Mouse (Mus musculus) embryonic stem cell, embryonic (primary cell): ENCODE data around the gene Minos1.

Experiments
- CTCF ChIA-PET, 4 experiments: fragments of 300-600 bp in 2 of 4; fragments of 350-600 bp in 2 of 4; sonication (Branson Sonifier 250); formaldehyde crosslinking; loops; one replicate each; lab custom pipeline; 2022; ENCODE audit warnings: inconsistent platforms in 2 of 4; lab: Charles Lee
- POLR2A ChIA-PET, 4 experiments: fragments of 300-600 bp in 2 of 4; fragments of 350-600 bp in 2 of 4; sonication (Branson Sonifier 250); formaldehyde crosslinking; loops; one replicate each; lab custom pipeline; 2022; ENCODE audit warnings: antibody characterized with exemption in 4 of 4, inconsistent platforms in 1 of 4; lab: Charles Lee

The Minos1 gene

DNA sequence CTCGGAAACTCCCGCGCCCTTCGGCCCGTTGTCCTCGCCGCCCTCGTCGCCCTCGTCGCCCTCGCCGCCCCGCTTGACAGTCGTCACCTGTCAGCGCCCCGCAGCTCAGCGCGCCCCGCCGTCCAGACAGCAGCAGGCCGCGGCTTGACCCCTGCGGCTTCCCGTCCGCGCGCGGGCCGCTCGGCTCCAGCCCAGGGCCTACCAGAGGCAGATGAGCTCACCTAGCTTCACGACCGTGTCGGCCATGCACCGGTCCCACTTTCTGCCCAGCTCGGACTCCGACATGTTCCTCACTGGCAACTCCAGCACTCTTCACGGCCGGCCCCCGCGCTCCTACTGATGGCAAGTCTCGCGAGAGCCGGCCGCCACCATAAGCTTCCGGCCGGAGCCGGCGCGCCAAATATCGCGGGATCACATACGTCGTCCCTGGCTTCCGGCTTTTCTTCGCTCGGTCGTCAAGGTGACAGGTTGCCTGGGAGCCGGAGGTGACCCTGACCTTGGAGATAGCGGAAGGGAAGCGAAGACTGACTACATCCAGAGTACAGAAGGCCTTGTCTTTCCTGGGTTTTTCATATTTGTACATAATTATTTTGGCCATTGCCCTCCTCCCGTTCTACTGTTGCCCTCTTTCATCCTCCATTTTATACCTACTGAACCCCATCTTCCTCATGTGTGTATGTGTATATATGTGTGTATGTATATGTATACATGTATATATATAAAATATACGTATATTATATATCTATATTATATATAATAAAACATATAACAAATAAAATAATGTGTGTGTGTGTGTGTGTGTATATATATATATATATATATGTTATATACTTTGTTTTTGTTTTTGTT, at the start of gene Minos1:
Minos1 (minus strand) TSS at position 413 of the 849 bp plus-strand sequence.
- POLR2A ChIA-PET, result interaction anchor here in 3 of 4 experiments (0.5 to 2.8 kb wide), 64 partner anchors 8 to 1956 kb away, joined by 3 to 17 read pairs (median 4); partner anchors contain the start of genes Akr7a5 (in 3 of the 3), Pqlc2 (in 3 of the 3) and Capzb (in 2 of the 3)
- CTCF ChIA-PET, result interaction anchor here (0.6 to 2.2 kb wide), 15 partner anchors 12 to 275 kb away, joined by 3 to 6 read pairs (median 3); partner anchors contain the start of gene Otud3 (in 1 of the 4)

DNA sequence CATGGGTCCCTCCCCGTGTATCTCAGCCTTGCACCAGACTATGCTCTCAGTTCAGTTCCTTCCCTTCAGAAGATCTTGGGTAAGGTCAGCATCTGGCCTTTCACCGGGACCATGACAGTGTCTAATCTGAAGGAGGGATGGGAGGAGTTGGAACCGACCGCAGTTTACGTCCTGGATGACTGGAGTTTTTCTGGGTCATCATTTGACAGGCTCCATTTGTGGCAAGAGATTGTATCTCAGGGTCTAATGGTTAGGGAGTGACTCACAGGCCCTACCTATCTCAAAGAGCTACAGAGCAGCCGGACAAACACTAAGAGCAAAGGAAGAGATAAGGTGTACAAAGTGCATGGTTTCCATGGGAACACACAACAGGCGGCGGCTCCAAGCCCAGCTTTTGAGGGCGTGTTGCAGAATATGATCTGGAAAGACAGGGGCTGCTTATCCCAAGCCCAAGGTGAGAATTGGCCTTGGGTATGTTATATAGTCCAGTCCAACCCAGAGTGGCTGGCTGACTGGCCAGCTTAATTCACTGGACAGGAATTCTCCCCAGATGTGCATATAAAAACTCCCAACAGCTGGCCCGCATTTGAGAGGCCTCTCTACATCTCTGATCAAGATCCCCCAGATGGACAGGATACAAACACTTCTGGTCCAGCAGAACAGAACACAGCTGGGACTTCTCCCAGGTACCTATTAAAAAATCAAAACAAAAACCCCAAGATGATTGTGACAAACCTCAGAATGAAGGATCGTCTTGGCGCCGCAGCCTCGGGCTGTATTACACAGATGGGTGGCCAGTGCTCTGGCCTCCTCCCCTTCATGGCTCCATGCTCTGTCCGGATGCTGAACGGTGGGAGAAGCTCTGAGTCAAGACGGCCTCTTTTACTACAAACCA, 49.1 kb upstream of the Minos1 start:
- CTCF ChIA-PET, result interaction anchor here in 2 of 4 experiments (0.6 to 0.9 kb wide), 3 partner anchors 18 to 151 kb away, joined by 3 to 6 read pairs (median 4); no protein-coding TSS in a partner anchor
- POLR2A ChIA-PET, result interaction anchor here in 1 of 4 experiments (3.6 kb wide), 1 partner anchor 18 kb away, joined by 17 read pairs; no protein-coding TSS in a partner anchor

DNA sequence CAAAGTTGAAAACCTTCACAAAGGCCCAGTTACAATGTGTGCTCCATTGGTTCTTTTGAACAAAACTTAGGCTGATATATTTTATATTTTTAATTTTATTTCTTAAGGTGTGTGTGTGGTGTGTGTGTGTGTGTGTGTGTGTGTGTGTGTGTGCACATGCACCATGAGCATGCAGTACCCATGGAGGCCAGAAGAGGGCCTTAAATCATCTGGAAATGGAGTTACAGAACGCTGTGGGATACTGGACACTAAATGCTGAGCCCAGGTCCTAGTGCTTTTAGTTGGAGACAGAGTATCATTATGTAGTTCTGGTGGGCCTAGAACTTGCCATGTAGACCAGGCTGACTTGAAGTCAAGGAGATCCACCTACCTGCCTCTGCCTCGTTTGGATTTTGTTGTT, 48.3 kb upstream of the Minos1 start:
- ChIA-PET CTCF (no interaction called here), POLR2A (interaction anchor here in 1 of 4 experiments (1.4 kb wide), 1 partner anchor 13 kb away, joined by 5 read pairs; the partner anchor contains the start of gene Capzb)

DNA sequence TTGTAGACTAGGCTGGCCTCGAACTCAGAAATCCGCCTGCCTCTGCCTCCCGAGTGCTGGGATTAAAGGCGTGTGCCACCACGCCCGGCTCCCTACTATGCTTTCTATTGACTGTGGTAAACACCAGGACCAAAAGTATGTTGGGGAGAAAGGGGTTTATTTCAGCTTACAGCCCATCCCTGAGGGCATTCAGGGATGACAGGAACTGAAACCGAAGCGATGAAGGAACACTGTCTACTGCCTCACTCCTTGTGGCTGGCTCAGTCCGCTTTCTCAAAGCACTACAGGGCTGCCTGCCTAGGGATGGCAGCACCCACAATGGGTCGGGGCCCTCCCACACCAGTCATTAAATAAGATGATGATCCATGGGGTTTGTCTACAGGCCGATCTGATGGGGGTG, 47.5 kb upstream of the Minos1 start:
- ChIA-PET POLR2A (interaction anchor here in 2 of 4 experiments (0.8 to 1.4 kb wide), 6 partner anchors 11 to 61 kb away, joined by 3 to 5 read pairs (median 4); partner anchors contain the start of gene Capzb (in 1 of the 2)), CTCF (interaction anchor here (0.5 to 1.7 kb wide), 11 partner anchors 9 to 1349 kb away, joined by 3 to 9 read pairs (median 3); partner anchors contain the start of genes Capzb (in 1 of the 4) and Minos1 (in 1 of the 4))

DNA sequence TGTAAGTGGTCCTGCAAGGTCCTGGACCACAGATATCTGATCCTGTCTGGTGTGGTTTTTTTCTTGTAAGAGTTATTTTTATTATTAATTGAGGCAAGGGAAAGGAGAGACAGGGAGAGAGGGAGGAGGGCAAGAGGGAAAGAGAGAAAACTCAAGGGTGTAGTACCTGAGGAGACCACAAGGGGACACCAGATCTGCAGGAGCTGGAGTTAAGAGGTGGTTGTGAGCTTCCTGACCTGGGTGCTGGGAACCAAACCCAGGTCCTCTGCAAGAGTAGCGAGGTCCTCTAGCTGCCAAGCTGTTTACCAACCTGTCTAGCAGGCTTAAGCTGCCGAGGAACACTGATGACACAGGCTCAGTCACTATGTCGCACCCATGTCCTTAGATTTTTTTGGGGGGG, 47.0 kb upstream of the Minos1 start:
- ChIA-PET CTCF (interaction anchor here (0.5 to 1.7 kb wide), 14 partner anchors 8 to 1168 kb away, joined by 3 to 9 read pairs (median 4); partner anchors contain the start of genes Capzb (in 1 of the 4) and Minos1 (in 1 of the 4)), POLR2A (interaction anchor here in 2 of 4 experiments (0.6 to 1.4 kb wide), 7 partner anchors 11 to 313 kb away, joined by 3 to 5 read pairs (median 3); partner anchors contain the start of gene Capzb (in 1 of the 2))

DNA sequence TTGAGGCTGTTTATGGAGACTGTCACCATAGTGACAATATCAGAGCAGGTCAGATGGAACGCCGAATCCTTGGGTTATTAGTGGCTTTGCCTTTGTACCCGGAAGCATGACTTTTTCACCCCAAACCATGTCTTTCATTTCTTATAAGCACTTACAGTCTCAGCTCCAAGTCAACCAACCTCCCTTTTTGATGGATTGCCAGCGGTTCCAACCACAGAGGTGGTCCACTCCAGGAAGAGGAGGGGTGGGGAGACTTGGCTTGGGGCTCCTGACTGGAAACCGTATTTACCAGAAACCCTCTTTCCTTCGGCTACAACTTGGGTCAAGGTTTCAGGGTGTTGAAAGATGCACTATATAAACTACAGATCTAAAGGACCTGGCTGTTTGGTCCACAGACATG, 45.1 kb upstream of the Minos1 start:
- ChIA-PET CTCF (no interaction called here), POLR2A (no interaction called here)

DNA sequence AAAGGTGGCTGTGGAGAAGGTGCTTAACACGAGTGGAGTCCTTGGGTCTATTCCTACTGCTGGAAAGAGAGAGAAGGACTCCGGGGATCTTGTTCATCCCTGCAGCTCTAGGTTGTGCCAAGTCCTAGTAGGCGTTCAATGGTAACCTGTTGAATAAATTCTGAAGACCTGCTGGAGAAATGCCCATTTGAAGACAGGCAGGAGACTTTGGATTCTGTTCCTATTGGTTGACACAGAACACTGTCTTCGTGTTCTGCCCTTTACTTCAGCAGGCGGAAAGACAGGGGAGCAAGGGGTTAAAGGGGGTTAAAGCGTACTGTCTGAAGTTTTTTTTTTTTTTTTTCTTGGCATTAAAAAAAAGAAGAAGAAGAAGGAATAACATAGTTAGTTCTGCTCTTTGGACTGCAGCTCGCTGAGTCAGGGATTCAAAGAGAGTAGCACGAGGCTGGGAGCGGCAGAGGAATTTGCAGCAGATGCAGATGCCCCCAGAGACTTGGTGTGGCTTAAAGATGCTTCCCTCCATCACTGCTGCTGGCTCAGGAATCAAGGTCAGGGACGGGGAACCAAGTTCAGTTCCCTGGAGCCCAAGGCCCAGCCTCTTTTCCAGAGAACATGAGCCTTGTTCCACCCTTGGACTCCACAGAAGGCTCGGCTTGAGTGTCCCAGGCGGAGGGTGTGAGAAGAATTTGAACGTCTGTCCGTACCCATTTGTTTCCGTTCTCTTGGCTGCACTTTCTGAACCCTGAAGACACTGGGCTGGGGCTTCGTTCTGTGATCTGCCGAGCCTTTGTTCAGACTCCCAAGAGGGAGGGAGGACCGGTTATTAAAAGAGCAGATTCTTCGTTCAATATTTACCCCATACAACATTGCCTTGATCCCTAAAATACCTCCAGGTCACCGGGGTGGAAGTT, 44.4 kb upstream of the Minos1 start:
- CTCF ChIA-PET, result interaction anchor here in 2 of 4 experiments (0.6 to 0.7 kb wide), 2 partner anchors 22 to 837 kb away, joined by 4 to 8 read pairs; no protein-coding TSS in a partner anchor
- POLR2A ChIA-PET, result interaction anchor here in 2 of 4 experiments (1.0 to 1.7 kb wide), 5 partner anchors 10 to 134 kb away, joined by 3 to 4 read pairs (median 3); partner anchors contain the start of gene Capzb (in 1 of the 2)

DNA sequence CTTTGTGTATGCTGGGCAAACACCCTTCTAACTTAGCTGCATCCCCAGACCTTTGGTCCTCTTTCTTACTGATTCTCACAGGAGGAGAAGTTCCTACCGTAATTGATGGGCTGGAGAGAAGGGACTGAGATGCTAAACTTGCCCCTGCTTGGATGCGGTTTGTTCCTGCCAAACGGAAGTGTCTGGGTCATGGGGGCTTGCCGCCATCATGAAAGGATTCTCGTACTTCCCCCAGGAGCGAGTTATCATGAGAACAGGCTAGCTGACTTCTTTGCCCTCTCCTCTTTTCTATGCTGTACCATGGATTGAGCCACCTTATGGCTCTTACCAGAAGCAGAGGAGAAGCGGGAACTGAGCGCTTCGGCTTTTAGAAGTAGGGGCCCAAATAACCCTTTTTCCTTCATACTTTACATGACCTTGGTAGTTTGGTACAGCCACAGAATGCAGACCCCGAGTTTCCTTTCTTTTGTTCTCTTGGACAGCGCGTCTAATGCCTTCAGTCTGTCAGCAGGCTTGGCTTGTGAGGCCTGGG, 38.9 kb upstream of the Minos1 start:
- CTCF ChIA-PET, result interaction anchor here in 2 of 4 experiments (1.0 to 1.6 kb wide), 4 partner anchors 8 to 77 kb away, joined by 3 to 9 read pairs (median 5); no protein-coding TSS in a partner anchor
- POLR2A ChIA-PET, result interaction anchor here in 3 of 4 experiments (0.6 to 2.7 kb wide), 13 partner anchors 17 to 172 kb away, joined by 3 to 14 read pairs (median 4); partner anchors contain the start of genes Capzb (in 2 of the 3), Akr7a5 (in 1 of the 3), Minos1 (in 1 of the 3) and Pqlc2 (in 1 of the 3)

DNA sequence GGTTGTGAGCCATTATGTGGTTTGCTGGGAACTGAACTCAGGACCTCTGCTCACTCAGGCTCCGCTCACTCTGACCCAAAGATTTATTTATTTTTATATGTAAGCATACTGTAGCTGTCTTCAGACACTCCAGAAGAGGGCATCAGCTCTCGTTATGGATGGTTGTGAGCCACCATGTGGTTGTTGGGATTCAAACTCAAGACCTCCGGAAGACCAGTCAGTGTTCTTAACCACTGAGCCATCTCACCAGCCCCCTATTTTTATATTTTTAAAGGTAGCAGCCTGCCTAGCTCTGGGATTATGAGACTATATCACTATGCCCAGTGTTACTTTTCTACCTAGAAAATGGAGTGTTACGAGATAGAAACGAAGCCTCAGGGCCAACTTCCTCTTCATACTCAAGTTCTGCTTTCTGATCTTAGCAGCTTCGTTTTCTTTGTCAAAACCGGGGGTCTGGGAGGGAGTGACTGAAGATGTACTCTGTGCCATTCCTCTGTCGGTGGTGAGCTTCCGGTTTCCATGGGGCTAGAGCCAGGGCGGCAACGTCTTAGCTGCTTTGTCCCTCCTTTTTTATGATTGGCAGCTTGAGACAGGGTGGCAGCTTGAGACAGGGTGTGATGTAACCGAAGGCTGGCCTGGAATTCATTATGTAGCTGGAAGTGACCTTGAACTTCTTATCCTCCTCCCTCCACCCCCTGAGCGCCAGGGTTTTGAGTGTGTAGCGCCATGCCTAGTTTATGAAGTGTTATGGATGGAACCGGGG, 38.3 kb upstream of the Minos1 start:
- POLR2A ChIA-PET, result interaction anchor here in 2 of 4 experiments (0.8 to 2.7 kb wide), 12 partner anchors 16 to 172 kb away, joined by 3 to 14 read pairs (median 4); partner anchors contain the start of genes Capzb (in 2 of the 2), Akr7a5 (in 1 of the 2), Minos1 (in 1 of the 2) and Pqlc2 (in 1 of the 2)
- CTCF ChIA-PET, result interaction anchor here in 3 of 4 experiments (0.6 to 1.6 kb wide), 8 partner anchors 9 to 345 kb away, joined by 3 to 9 read pairs (median 3); no protein-coding TSS in a partner anchor

DNA sequence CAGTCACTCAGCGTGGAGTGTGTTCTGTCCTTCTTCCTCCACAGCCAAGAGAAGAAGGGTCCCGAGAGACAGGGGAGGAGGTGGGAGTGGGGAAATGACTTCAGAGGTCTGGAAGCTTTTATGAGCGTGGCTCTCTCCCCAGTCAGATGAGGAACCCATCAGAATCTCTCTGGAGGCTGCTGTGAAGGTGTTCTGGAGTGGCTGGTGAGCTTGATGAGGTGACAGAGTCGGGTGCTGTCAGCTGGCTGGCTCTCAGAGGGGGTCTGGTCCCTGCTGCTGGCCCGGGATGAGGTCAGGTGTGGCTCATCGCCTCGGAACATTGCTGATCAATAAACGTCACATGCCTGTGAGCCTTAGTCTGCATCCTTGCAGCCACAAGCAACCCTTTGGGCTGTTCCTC, 36.2 kb upstream of the Minos1 start:
- ChIA-PET CTCF (no interaction called here), POLR2A (interaction anchor here in 1 of 4 experiments (0.9 to 2.7 kb wide), 3 partner anchors 11 to 41 kb away, joined by 3 to 7 read pairs (median 3); partner anchors contain the start of gene Capzb)

DNA sequence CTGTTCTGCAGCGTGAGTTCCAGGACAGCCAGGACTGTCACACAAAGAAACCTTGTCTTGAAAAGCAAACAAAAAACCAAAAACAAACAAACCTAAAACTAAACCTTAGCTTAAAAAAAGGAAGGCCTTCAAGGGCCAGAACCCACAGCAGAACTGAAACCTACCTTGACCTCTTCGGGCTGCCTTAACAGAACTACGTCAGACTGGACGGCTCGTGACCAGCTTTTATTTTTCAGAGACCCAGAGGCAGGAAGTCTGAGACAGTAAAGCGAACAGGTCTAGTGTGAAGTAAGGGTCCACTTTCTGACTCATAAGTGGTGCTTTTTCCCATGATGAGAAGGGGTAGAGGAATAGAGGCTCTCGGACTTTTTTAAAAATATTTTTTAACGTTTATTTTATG, 35.3 kb upstream of the Minos1 start:
- ChIA-PET POLR2A (interaction anchor here in 1 of 4 experiments (0.9 to 1.1 kb wide), 2 partner anchors 13 to 42 kb away, joined by 3 read pairs; no protein-coding TSS in a partner anchor), CTCF (no interaction called here)

DNA sequence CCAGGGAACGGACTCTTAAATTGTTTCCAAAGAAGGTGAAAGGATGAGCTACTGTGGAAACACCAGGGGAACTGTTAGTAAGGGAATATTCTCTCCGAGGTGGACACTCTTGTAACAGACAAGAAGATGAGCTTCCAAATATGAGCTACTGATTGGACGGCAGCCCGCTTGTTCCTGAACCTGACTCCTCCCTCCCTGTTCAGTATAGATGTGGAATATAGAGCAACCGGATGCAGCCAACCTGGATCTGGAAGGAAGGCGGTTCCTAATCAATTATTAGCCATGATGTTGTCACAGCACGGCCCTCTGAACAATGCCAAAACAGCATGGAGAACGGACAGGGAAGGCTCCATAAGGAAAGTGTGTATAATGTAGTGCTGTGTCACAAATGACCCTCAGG, 34.3 kb upstream of the Minos1 start:
- POLR2A ChIA-PET, result interaction anchor here in 3 of 4 experiments (0.6 to 1.8 kb wide), 19 partner anchors 10 to 145 kb away, joined by 3 to 6 read pairs (median 3); partner anchors contain the start of genes Akr7a5 (in 1 of the 3), Capzb (in 1 of the 3), Minos1 (in 1 of the 3) and Pqlc2 (in 1 of the 3)

DNA sequence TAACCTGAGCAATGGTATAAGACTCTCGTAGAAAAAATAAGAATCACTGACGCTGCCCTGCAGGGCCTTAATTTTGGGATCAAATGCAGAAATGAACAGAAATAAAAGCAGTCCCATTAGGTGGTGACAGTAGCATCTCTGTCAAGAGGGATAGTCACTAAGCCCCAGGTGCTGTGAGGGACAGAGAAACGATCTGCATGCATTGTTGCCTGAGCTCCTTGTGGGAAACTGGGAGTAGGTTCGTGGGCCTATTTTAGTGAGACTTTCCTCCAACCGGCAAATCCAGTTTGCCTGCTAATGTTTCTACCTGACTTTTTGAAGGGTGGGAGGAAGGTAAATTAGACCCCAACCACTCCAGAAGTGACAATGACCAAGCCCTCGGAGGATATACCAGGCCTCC, 33.2 kb upstream of the Minos1 start:
- ChIA-PET POLR2A (interaction anchor here in 3 of 4 experiments (0.6 to 1.8 kb wide), 5 partner anchors 9 to 146 kb away, joined by 3 to 6 read pairs (median 5); partner anchors contain the start of genes Akr7a5 (in 1 of the 3), Capzb (in 1 of the 3) and Pqlc2 (in 1 of the 3)), CTCF (interaction anchor here in 3 of 4 experiments (0.8 to 1.8 kb wide), 4 partner anchors 19 to 447 kb away, joined by 3 to 5 read pairs (median 4); no protein-coding TSS in a partner anchor)

More for the DNA sequence above, 34.3 kb upstream of the Minos1 start:
- CTCF ChIA-PET, result interaction anchor here in 3 of 4 experiments (0.5 to 1.8 kb wide), 7 partner anchors 13 to 446 kb away, joined by 3 to 5 read pairs (median 4); partner anchors contain the start of gene Nbl1 (in 1 of the 3)

DNA sequence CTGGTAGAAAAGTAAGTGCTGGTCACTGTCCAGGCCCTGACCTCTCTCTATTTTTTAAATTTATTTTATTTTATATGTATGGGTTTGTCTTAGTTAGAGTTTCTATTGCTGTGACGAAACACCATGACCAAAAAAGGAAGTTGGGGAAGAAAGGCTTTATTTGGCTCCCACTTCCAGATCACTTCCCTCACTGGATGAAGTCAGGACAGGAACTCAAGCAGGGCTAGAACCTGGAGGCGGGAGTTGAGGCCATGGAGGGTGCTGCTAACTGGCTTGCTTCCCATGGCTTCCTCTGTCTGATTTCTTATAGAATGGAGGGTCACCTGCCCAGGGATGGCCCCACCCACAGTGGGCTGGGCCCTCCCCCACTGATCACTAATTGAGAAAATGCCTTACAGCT, 30.2 kb upstream of the Minos1 start:
- CTCF ChIA-PET, result no interaction called here
- POLR2A ChIA-PET, result no interaction called here

DNA sequence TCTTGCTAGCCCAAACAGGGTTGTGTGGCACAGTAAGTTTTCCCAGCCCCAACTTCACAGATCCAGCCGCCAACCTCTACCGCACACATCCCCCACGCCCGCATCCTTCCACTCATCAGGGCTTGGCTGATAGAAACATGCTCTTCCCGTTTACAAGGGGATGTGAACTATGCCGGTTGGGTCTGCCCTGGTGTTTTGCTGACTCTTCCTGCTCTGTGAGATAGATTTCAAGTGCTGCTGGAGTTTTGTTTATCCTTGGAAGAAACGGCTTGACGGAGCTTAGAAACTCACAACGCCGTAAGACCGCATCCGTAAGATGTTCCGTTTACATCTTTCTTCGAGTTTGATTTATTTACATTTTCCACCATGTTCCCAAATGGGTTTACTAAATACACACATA, 27.4 kb upstream of the Minos1 start:
- POLR2A ChIA-PET, result interaction anchor here in 1 of 4 experiments (0.7 kb wide), 1 partner anchor 13 kb away, joined by 3 read pairs; no protein-coding TSS in a partner anchor

More for the DNA sequence above, 27.4 kb upstream of the Minos1 start:
- CTCF ChIA-PET, result interaction anchor here in 1 of 4 experiments (1.1 kb wide), 1 partner anchor 63 kb away, joined by 3 read pairs; no protein-coding TSS in a partner anchor
